Mouse (Mus musculus) liver, postnatal 0 days (tissue): ENCODE measurements at regions not wholly inside any gene's neighbourhood (a gene's known extent, or its start where the extent isn't known, plus 50 kb on each side); places are given as distances from the start of the nearest gene placed in this dataset.

Source experiments
- CTCF ChIP-seq: sonication (generic); IDR thresholded peaks from 2 replicates; pipeline ENCODE4 v1.5.1; 2016; ENCODE audit warnings: antibody characterized with exemption, low read depth
- EP300 ChIP-seq: IDR thresholded peaks from 2 replicates; pipeline ENCODE4 v1.6.1; 2016; ENCODE audit warnings: antibody characterized with exemption, low read depth, mild to moderate bottlenecking

DNA sequence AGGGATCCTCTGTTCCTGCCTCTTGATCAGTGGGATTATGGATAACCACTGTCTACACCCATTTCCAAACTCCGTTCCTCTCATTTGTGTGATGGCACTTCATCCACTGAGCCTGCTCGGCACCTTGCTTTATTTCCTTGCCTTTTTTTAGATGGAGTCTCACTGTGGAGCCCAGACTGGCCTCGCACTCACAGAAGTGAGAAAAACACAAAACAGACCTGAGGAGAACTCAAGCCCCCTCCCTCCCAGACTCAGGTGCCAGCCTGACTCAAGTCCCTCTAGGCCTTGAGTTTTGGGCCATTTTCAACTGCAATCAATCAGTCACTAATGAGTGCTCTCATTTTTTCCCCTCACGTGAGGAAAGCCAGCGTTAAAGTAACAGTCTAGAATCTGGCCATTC lies 211.3 kb downstream of the Prdm2 start:
- no peak for TF ChIP-seq CTCF
- TF ChIP-seq EP300, result no peak
